Mouse (Mus musculus) hindbrain, embryonic 12.5 days (tissue): ENCODE data around the gene Dock7. TPM values are rescaled to one million over a fixed set of nuclear protein-coding genes. Genes with fewer than 3 reads are reported as not detected.

Experiments
- ATAC-seq: fragments of 200-750 bp; cut with Nextera tagmentation; 2 replicates; pipeline ENCODE4 v1.8.0; 2017; ENCODE audit warnings: moderate TSS enrichment; ENCODE audit not compliant: low FRiP score
- H3K27ac ChIP-seq: fragments of 300-500 bp; sonication (generic); 2 replicates; pipeline ENCODE4 v1.5.1; 2016; ENCODE audit warnings: mild to moderate bottlenecking
- H3K27me3 ChIP-seq: fragments of 300-500 bp; sonication (generic); 2 replicates; pipeline ENCODE4 v1.6.1; 2016; ENCODE audit warnings: mild to moderate bottlenecking
- H3K36me3 ChIP-seq: fragments of 300-500 bp; sonication (generic); 2 replicates; pipeline ENCODE4 v1.6.1; 2016; ENCODE audit warnings: mild to moderate bottlenecking
- H3K4me1 ChIP-seq: fragments of 300-500 bp; sonication (generic); 2 replicates; pipeline ENCODE4 v1.6.1; 2016
- H3K4me2 ChIP-seq: fragments of 300-500 bp; sonication (generic); replicated peaks from 2 replicates; pipeline ENCODE4 v1.6.1; 2016; ENCODE audit warnings: mild to moderate bottlenecking
- H3K4me3 ChIP-seq: fragments of 300-500 bp; sonication (generic); 2 replicates; pipeline ENCODE4 v1.5.1; 2016; ENCODE audit warnings: mild to moderate bottlenecking
- H3K9ac ChIP-seq: fragments of 300-500 bp; sonication (generic); 2 replicates; pipeline ENCODE4 v1.6.1; 2016; ENCODE audit warnings: mild to moderate bottlenecking, moderate library complexity
- H3K9me3 ChIP-seq: fragments of 300-500 bp; sonication (generic); replicated peaks from 2 replicates; pipeline ENCODE4 v1.6.1; 2016; ENCODE audit warnings: mild to moderate bottlenecking
- WGBS: fragments of 180-500 bp; shearing (Covaris S2); methylation state at CpG from one replicate; pipeline ENCODE4 v1.1.7; 2016; 5-methylcytosine and 5-hydroxymethylcytosine counted together
- polyA plus RNA-seq: library from polyadenylated mRNA; unstranded; fragments of >200 nt; fragmentation: Nextera tagmentation; extraction: Ambion mirVana; gene quantifications from 2 replicates; pipeline ENCODE4 v1.2.1, GENCODE M21; 2016

Gene Dock7
- 120 and 130 TPM in 2 replicates for polyA plus RNA-seq

DNA sequence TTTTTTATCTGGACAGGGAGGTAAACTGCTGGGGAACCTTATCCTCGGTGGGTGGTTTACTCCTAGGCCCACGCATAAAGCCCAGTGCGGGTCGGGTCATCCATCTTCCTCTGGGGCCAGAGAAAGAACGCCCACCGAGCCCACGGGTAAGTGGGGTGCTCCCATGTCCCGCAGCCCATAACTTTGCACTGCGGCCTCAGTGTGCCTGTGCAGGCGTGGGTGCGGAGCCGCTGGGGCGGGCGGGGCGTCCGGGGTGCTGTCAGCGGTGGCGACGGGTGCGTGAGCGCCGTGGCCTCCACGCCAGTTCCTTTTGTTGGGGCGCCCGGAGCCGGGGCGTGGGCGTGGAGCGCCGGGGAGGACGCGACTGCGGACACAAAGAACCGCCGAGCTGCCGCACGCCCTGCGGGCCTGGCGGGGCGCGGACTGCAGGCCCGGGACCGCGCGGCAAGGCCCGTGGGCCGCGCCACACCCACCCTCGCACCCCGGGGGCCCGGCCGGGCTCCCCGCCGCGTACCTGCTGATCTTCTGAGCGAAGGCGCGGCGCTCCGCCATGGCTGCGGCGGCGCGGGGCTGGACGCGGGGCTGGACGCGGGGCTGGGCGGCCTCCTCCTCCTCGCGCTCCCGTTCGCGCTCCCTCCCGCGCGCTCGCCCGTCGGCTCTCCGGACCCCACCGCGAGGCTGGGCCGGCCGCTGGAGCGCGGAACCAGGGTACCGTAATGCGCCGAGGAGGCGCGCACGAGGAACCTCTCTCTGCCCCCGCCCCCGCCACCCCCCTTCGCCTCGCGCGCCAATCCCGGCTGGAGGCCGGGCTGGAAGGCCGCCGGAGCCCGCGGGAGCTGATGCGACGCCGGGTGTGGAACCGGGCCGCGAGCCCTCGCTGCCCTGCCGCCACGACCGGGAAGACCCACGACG, at the start of gene Dock7:
TSS of gene Dock7 (minus strand) at position 705 of the 912 bp plus-strand sequence.
- H3K9ac ChIP-seq: peak within 1 kb of the TSS; percentile 99
- WGBS: under 1% methylated on average over 99 of the region's 117 CpGs
- peak within 1 kb of the TSS; percentile 56 for H3K4me2 ChIP-seq
- H3K27me3 ChIP-seq: no peaks in the 10 kb centered on the region
- no peaks in the 10 kb centered on the region for H3K36me3 ChIP-seq
- H3K27ac ChIP-seq: peak within 1 kb of the TSS; percentile 94
- peak; percentile 96 for ATAC-seq
- H3K4me3 ChIP-seq: peak within 1 kb of the TSS; percentile 98
- no peaks in the 10 kb centered on the region for H3K9me3 ChIP-seq
- peaks cover 37% of the 10 kb centered on the region for H3K4me1 ChIP-seq

GRCm38 (mm10) chr4:99168869-99169268, 48.2 kb upstream of the Dock7 start:
- no peaks in the 10 kb centered on the region for H3K4me1 ChIP-seq
- no peak overlapping the region for H3K9ac ChIP-seq
- ATAC-seq: no peak
- no peaks in the 10 kb centered on the region for H3K36me3 ChIP-seq
- H3K9me3 ChIP-seq: no peaks in the 10 kb centered on the region
- H3K4me2 ChIP-seq: no peak overlapping the region
- 95% methylated on average over 5 of the region's 5 CpGs for WGBS
- no peak overlapping the region for H3K4me3 ChIP-seq
- H3K27ac ChIP-seq: no peak overlapping the region
- 0 out of 2 replicates have a peak, but pooled peaks cover 4% of the 10 kb centered on the region for H3K27me3 ChIP-seq

GRCm38 (mm10) chr4:99163547-99163946, 42.8 kb upstream of the Dock7 start:
- no peak overlapping the region for H3K4me2 ChIP-seq
- no peaks in the 10 kb centered on the region for H3K36me3 ChIP-seq
- no peak overlapping the region for H3K27ac ChIP-seq
- H3K27me3 ChIP-seq: peaks cover 23% of the 10 kb centered on the region
- peaks cover 14% of the 10 kb centered on the region for H3K4me1 ChIP-seq
- ATAC-seq: no peak
- no peak overlapping the region for H3K9ac ChIP-seq
- no peak overlapping the region for H3K4me3 ChIP-seq
- WGBS: 16% methylated on average over 4 of the region's 4 CpGs
- H3K9me3 ChIP-seq: no peaks in the 10 kb centered on the region

GRCm38 (mm10) chr4:99163001-99163400, 42.3 kb upstream of the Dock7 start:
- H3K9ac ChIP-seq: no peak overlapping the region
- no peaks in the 10 kb centered on the region for H3K9me3 ChIP-seq
- H3K4me3 ChIP-seq: no peak overlapping the region
- H3K27ac ChIP-seq: no peak overlapping the region
- WGBS: 53% methylated on average over 9 of the region's 9 CpGs
- H3K27me3 ChIP-seq: peaks cover 26% of the 10 kb centered on the region
- no peak for ATAC-seq
- H3K36me3 ChIP-seq: no peaks in the 10 kb centered on the region
- H3K4me1 ChIP-seq: peaks cover 14% of the 10 kb centered on the region
- no peak overlapping the region for H3K4me2 ChIP-seq

- H3K4me3 ChIP-seq: no peak overlapping the region
- ATAC-seq: no peak
- H3K27me3 ChIP-seq: peaks cover 26% of the 10 kb centered on the region
These were observed 40.8 kb upstream of the Dock7 start for GRCm38 (mm10) chr4:99161457-99161971.

GRCm38 (mm10) chr4:99160899-99161298, 40.2 kb upstream of the Dock7 start:
- Histone ChIP-seq H3K9ac (no peak overlapping the region), H3K4me3 (no peak overlapping the region), H3K27ac (no peak overlapping the region), H3K9me3 (no peaks in the 10 kb centered on the region), H3K36me3 (no peaks in the 10 kb centered on the region), H3K4me1 (peaks cover 14% of the 10 kb centered on the region), H3K4me2 (no peak overlapping the region), H3K27me3 (peaks cover 24% of the 10 kb centered on the region)
- ATAC-seq: no peak
- 33% methylated on average over 5 of the region's 5 CpGs for WGBS

More at GRCm38 (mm10) chr4:99161457-99161971, 40.8 kb upstream of the Dock7 start:
- H3K4me2 ChIP-seq: no peak overlapping the region
- no peaks in the 10 kb centered on the region for H3K36me3 ChIP-seq
- peaks cover 14% of the 10 kb centered on the region for H3K4me1 ChIP-seq
- no peak overlapping the region for H3K27ac ChIP-seq
- no peaks in the 10 kb centered on the region for H3K9me3 ChIP-seq
- 14% methylated on average over 6 of the region's 6 CpGs for WGBS
- H3K9ac ChIP-seq: no peak overlapping the region

- H3K27ac ChIP-seq: no peak overlapping the region
- 12% methylated on average over 3 of the region's 3 CpGs for WGBS
- no peak overlapping the region for H3K4me3 ChIP-seq
- no peaks in the 10 kb centered on the region for H3K36me3 ChIP-seq
- H3K9ac ChIP-seq: no peak overlapping the region
- H3K4me1 ChIP-seq: peaks cover 14% of the 10 kb centered on the region
- peaks cover 22% of the 10 kb centered on the region for H3K27me3 ChIP-seq
- H3K4me2 ChIP-seq: no peak overlapping the region
- ATAC-seq: no peak
- H3K9me3 ChIP-seq: no peaks in the 10 kb centered on the region
These were observed 39.7 kb upstream of the Dock7 start for GRCm38 (mm10) chr4:99160414-99160813.

DNA sequence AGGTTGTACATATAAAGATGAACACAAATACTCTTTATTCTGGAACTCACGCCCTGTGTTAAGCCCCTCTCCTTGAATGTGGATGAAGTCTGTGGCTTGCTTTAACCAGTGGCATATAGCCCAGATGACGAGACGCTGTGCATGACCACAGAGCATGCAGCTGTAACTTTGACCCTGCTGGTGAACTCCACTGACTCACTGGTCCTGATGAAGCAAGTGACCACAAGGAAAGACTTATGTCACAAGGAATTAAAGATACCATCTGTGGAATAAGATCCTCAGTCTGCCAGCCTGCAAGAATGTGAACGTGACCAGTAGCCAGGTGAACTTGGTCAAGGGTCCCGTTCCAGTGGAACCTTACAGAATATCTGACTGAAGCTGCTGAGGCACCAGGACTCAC, 37.8 kb upstream of the Dock7 start:
- no peak overlapping the region for H3K9ac ChIP-seq
- H3K4me2 ChIP-seq: no peak overlapping the region
- no peaks in the 10 kb centered on the region for H3K36me3 ChIP-seq
- no peak overlapping the region for H3K27ac ChIP-seq
- WGBS: 89% methylated on average over 5 of the region's 5 CpGs
- H3K9me3 ChIP-seq: no peaks in the 10 kb centered on the region
- H3K4me1 ChIP-seq: peaks cover 11% of the 10 kb centered on the region
- no peak overlapping the region for H3K4me3 ChIP-seq
- peaks cover 22% of the 10 kb centered on the region for H3K27me3 ChIP-seq
- no peak for ATAC-seq

DNA sequence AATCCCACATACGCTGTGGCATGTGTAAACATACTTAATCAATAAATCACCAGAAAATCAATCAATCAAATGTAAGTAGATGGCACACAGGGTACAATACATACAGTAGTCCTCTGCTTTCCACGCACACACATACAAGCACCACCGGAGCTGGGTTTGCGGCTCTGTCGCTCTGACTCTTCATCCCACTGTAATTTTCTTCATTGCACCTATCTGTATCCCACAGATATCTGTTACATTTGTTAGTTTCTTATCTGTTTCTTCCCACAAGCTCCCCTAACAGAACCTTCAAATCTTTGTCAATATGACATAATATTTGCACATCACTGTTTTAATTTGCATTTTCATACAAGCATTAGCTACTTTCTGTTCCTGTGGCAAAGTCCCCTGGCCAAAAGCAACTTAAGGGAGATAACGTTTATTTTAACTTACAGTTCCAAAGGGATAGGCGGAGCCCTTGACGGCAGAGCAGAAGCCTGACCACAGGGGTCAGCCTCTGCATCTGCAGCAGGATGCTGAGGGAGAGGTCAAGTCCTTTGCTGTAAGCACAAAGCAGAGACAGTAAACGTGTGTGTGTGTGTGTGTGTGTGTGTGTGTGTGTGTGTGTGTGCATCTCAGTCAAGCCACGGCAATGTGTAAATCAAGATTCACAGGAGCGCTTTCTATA, 36.1 kb upstream of the Dock7 start:
- Histone ChIP-seq H3K4me3 (no peak overlapping the region), H3K4me1 (peaks cover 8% of the 10 kb centered on the region), H3K9me3 (no peaks in the 10 kb centered on the region), H3K4me2 (no peak overlapping the region), H3K27me3 (peaks cover 13% of the 10 kb centered on the region), H3K36me3 (no peaks in the 10 kb centered on the region), H3K9ac (no peak overlapping the region), H3K27ac (no peak overlapping the region)
- no peak for ATAC-seq
- WGBS: 61% methylated on average over 11 of the region's 11 CpGs

DNA sequence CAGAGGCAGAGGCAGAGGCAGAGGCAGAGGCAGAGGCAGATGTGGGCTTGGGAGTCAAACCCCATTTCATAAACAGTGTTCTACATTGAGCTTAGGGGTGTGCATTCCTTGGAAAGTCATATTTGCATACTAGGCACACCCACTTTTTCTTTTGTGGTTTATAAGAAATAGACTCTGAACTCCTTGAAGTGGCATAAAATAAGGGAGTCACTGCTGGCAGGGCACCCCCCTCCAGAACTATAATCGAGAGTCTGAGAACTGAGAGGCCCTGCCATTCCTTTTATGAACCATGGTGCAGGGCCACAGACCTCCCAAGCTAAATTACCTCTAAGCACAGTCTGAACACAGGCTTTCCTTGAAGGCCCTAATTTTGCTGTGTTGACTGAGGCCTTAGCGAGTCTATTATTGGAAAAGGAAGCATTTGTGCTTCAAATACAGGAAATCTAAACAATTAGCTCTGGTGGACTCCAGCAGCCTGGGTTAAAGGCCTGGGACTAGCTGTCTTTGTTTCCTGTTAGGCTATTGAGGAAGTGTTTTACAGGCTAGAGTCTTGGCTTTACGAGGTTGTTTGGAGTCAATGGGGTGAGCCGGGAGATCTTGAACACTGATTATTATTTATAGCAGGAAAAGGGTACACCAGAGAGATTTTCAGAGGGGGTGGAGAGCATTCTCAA, 31.3 kb upstream of the Dock7 start:
- Histone ChIP-seq H3K4me2 (no peak overlapping the region), H3K9ac (no peak overlapping the region), H3K4me3 (no peak overlapping the region), H3K27me3 (no peaks in the 10 kb centered on the region), H3K4me1 (peaks cover 3% of the 10 kb centered on the region; the same call in 1 of the 2 replicates), H3K27ac (no peak overlapping the region), H3K9me3 (0 out of 2 replicates have a peak, but pooled peaks cover under 1% of the 10 kb centered on the region), H3K36me3 (no peaks in the 10 kb centered on the region)
- no peak for ATAC-seq
- WGBS: 50% methylated on average over 4 of the region's 4 CpGs

GRCm38 (mm10) chr4:99151434-99151833, 30.7 kb upstream of the Dock7 start:
- H3K4me3 ChIP-seq: no peak overlapping the region
- no peak for ATAC-seq
- H3K4me1 ChIP-seq: peaks cover 3% of the 10 kb centered on the region; the same call in 1 of the 2 replicates
- no peak overlapping the region for H3K4me2 ChIP-seq
- H3K36me3 ChIP-seq: no peaks in the 10 kb centered on the region
- H3K27me3 ChIP-seq: no peaks in the 10 kb centered on the region
- WGBS: 93% methylated on average over 4 of the region's 4 CpGs
- H3K9me3 ChIP-seq: 0 out of 2 replicates have a peak, but pooled peaks cover 3% of the 10 kb centered on the region
- no peak overlapping the region for H3K27ac ChIP-seq
- H3K9ac ChIP-seq: no peak overlapping the region

DNA sequence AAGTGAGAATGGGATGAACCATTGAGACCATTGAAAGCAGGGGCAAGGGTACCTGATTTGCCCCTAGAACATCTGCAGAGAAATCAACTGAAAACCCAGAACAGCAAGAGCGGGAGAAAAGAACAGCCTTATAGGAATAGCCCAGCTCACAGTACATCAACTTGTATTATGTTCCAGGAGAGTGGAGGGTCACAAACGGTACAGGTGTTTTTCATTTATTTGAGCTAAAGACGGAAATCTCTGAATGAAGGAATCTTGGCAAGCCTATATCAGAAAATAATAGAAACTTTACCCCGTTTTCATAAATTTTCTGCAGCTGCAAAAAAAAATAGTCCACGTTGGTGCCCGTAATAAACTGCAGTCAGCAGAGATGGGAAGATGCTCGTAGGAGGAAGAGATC, 22.6 kb upstream of the Dock7 start:
- Histone ChIP-seq H3K9ac (no peak overlapping the region), H3K9me3 (0 out of 2 replicates have a peak, but pooled peaks cover 3% of the 10 kb centered on the region), H3K4me3 (no peak overlapping the region), H3K4me2 (no peak overlapping the region), H3K36me3 (no peaks in the 10 kb centered on the region), H3K27me3 (no peaks in the 10 kb centered on the region), H3K27ac (no peak overlapping the region), H3K4me1 (peaks cover 3% of the 10 kb centered on the region; the same call in 1 of the 2 replicates)
- no peak for ATAC-seq
- 78% methylated on average over 7 of the region's 7 CpGs for WGBS
